Mouse (Mus musculus): ENCODE results near the gene Tshz2. TPM values are rescaled to one million over a fixed set of nuclear protein-coding genes. Genes with fewer than 3 reads are reported as not detected.

Gene Tshz2
- polyA plus RNA-seq, 1 experiment from 2014 or later, result 2.5 TPM

DNA sequence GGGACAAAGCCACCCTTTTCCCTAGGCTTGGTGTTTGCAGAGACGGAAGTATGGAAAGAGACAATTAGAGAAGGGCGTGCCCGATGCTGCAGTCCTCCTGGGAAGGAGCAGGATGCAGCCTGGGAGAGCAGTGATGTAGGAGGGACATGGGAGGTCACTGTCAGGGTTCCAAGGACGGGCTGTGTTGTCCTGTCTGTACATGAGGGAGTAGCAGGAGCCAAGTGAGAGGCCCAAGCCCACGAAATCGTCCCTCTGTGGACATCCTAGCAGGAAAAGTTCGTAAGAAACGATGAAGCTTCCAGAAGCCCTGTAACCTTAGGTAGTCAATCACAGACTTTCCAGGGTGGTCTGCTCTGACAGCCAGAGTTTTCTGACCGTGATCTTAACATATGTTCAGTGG, 408.3 kb downstream of the Tshz2 start:
- no peak overlapping the region for H3K4me2 ChIP-seq (ENCODE audit: low read depth, low read length, severe bottlenecking)
- no peaks in the 10 kb centered on the region; the same call in 1 of the 2 replicates for H3K9me3 ChIP-seq (ENCODE audit: control insufficient read depth, low read length)
- no peak overlapping the region for H3K27ac ChIP-seq (ENCODE audit: low read depth, low read length)
- H3K4me1 ChIP-seq (replicated peaks; ENCODE audit: control insufficient read depth, insufficient read depth, low read length), result peaks cover 4% of the 10 kb centered on the region; the same call in 1 of the 2 replicates
- peaks cover 5% of the 10 kb centered on the region for H3K27me3 ChIP-seq (ENCODE audit: control insufficient read depth, insufficient read depth, low read length)
- ATAC-seq (replicated peaks; ENCODE audit: low FRiP score), result no peak
- no peak for DNase-seq (ENCODE audit: low spot score)
- no peak overlapping the region for H3K9ac ChIP-seq (ENCODE audit: low read length)
- no peaks in the 10 kb centered on the region for H3K36me3 ChIP-seq (ENCODE audit: control insufficient read depth, insufficient read depth, low read length)
- no peak overlapping the region for H3K4me3 ChIP-seq (ENCODE audit: low read depth, low read length)
- WGBS, result 71% methylated on average over 9 of the region's 9 CpGs

DNA sequence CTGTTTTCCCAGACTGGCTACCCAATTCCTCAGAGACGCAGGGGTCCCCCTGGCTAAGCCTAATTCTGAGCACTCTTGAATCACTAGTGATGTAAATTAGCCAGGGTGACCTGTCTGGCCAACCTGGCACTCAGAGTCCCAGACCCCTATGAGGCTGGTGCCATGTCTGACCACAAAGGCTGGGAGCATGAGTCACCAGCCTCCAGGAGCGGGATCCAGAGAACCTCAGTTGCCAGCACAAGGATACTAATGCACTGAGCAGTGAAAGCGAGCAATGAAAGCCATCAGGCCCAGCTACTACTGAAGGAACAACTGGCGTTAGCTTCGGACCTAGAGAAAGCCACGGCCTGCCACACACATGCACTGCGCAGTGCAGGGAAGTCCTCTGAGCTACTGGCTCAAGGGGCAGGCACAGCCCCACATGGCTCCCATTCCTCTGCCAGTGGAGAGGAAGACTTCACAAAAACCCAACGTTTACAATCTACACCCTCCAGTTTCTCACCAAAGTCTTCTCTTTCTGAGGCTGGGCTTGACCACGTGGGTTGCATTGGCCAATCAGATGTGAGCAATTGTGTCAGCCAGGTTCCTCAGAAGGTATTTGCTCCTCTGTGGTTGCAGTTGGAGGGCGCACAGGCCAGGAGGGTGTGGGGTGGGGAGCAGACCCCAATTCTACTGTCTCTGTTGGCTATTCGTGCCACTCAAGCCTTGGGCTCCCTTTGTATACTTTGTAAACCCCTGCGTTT, 409.8 kb downstream of the Tshz2 start:
- no peak for DNase-seq (ENCODE audit: low spot score)
- Histone ChIP-seq H3K9me3 (ENCODE audit: control insufficient read depth, low read length) (no peaks in the 10 kb centered on the region; the same call in 1 of the 2 replicates), H3K4me3 (ENCODE audit: low read depth, low read length) (no peak overlapping the region), H3K4me1 (replicated peaks; ENCODE audit: control insufficient read depth, insufficient read depth, low read length) (no peaks in the 10 kb centered on the region), H3K27me3 (ENCODE audit: control insufficient read depth, insufficient read depth, low read length) (peaks cover 5% of the 10 kb centered on the region), H3K27ac (ENCODE audit: low read depth, low read length) (no peak overlapping the region), H3K9ac (ENCODE audit: low read length) (no peak overlapping the region), H3K36me3 (ENCODE audit: control insufficient read depth, insufficient read depth, low read length) (no peaks in the 10 kb centered on the region), H3K4me2 (ENCODE audit: low read depth, low read length, severe bottlenecking) (no peak overlapping the region)
- ATAC-seq (replicated peaks; ENCODE audit: low FRiP score), result no peak
- 79% methylated on average over 12 of the region's 12 CpGs for WGBS

DNA sequence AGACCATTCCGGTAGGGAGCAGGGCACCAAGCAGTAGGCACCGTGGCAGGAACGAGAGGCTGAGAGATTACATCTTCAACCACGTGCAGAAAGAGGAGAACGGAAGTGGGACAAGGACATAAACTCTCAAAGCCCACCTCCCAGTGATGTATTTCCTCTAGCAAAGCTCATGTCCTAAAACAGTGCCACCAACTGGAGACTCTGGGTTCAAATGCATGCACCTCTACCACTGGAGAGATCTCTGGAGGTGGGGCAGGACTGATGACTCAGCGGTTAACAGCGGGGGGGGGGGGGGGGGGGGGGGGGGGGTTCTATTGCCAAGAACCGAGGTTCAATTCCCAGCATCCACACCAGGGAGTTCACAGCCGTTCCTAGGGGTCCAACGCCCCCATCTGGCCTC, 410.5 kb downstream of the Tshz2 start:
- Histone ChIP-seq H3K27ac (ENCODE audit: low read depth, low read length) (no peak overlapping the region), H3K4me1 (replicated peaks; ENCODE audit: control insufficient read depth, insufficient read depth, low read length) (no peaks in the 10 kb centered on the region), H3K4me2 (ENCODE audit: low read depth, low read length, severe bottlenecking) (no peak overlapping the region), H3K4me3 (ENCODE audit: low read depth, low read length) (no peak overlapping the region), H3K9me3 (ENCODE audit: control insufficient read depth, low read length) (no peaks in the 10 kb centered on the region; the same call in 1 of the 2 replicates), H3K27me3 (ENCODE audit: control insufficient read depth, insufficient read depth, low read length) (peaks cover 5% of the 10 kb centered on the region), H3K9ac (ENCODE audit: low read length) (no peak overlapping the region), H3K36me3 (ENCODE audit: control insufficient read depth, insufficient read depth, low read length) (no peaks in the 10 kb centered on the region)
- WGBS, result 89% methylated on average over 8 of the region's 10 CpGs
- no peak for DNase-seq (ENCODE audit: low spot score)
- no peak for ATAC-seq (replicated peaks; ENCODE audit: low FRiP score)

DNA sequence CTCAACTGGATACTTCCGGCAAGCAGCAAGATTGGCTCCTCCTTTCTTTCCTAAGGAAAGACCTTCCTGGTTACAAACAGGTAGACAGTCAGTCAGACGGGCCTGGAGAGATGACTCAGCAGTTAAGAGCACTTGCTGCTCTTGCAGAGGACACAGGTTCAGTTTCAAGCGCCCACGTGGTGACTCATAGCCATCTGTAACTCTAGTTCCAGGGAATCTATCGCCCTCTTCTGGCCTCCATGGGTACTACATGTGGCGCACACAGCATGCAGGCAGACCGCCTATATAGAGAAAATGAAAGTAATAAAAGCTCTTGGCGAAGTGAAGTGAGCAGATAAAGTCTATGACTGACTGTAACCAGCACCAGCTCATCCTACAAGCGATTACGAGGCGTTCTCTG, 413.1 kb downstream of the Tshz2 start:
- ATAC-seq (replicated peaks; ENCODE audit: low FRiP score), result no peak
- no peaks in the 10 kb centered on the region for H3K4me1 ChIP-seq (replicated peaks; ENCODE audit: control insufficient read depth, insufficient read depth, low read length)
- 80% methylated on average over 11 of the region's 11 CpGs for WGBS

DNA sequence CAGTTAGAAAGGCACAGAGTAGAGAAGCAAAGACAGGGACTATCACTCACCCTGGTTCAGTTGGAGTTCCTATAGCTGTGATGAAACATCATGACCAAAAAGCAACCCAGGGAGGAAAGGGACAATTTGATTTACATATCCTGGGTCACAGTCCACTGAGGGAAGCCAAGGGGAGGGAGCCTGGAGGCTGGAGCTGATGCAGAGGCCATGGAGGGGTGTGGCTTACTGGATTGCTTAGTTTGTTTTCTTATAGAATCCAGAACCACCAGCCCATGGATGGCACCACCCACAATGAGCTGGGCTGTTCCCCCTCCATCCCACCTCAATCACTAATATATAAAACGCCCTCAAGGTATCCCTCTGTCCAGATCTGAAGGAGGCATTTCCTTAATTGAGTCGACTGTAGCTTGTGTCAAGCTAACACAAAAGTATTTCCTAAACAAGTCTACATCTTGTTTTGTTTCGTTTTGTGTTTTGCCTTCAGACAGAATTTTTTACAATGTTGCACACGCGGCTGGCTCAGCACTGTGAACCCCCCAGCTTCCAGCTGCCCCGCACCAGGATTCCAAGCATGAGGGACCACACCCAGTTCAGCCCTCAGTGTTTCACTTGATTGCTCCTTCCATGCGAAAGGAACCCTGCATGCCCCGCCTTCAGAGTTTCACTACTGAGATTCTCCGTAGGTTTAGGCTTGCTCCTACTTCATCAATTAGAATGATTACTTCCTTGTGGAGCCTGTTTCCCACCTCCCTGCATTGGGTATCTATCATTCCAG, 413.7 kb downstream of the Tshz2 start:
- 91% methylated on average over 9 of the region's 9 CpGs for WGBS
- Histone ChIP-seq H3K4me2 (ENCODE audit: low read depth, low read length, severe bottlenecking) (no peak overlapping the region), H3K9ac (ENCODE audit: low read length) (no peak overlapping the region), H3K9me3 (ENCODE audit: control insufficient read depth, low read length) (no peaks in the 10 kb centered on the region; the same call in 1 of the 2 replicates), H3K27ac (ENCODE audit: low read depth, low read length) (no peak overlapping the region), H3K4me1 (replicated peaks; ENCODE audit: control insufficient read depth, insufficient read depth, low read length) (no peaks in the 10 kb centered on the region), H3K36me3 (ENCODE audit: control insufficient read depth, insufficient read depth, low read length) (no peaks in the 10 kb centered on the region), H3K27me3 (ENCODE audit: control insufficient read depth, insufficient read depth, low read length) (no peaks in the 10 kb centered on the region), H3K4me3 (ENCODE audit: low read depth, low read length) (no peak overlapping the region)
- DNase-seq (ENCODE audit: low spot score) (no peak), ATAC-seq (replicated peaks; ENCODE audit: low FRiP score) (no peak)

More for the DNA sequence above, 413.1 kb downstream of the Tshz2 start:
- Histone ChIP-seq H3K27ac (ENCODE audit: low read depth, low read length) (no peak overlapping the region), H3K36me3 (ENCODE audit: control insufficient read depth, insufficient read depth, low read length) (no peaks in the 10 kb centered on the region), H3K9me3 (ENCODE audit: control insufficient read depth, low read length) (no peaks in the 10 kb centered on the region; the same call in 1 of the 2 replicates), H3K4me3 (ENCODE audit: low read depth, low read length) (no peak overlapping the region), H3K9ac (ENCODE audit: low read length) (no peak overlapping the region), H3K4me2 (ENCODE audit: low read depth, low read length, severe bottlenecking) (no peak overlapping the region), H3K27me3 (ENCODE audit: control insufficient read depth, insufficient read depth, low read length) (peaks cover under 1% of the 10 kb centered on the region; the same call in 1 of the 2 replicates)
- DNase-seq (ENCODE audit: low spot score), result no peak

DNA sequence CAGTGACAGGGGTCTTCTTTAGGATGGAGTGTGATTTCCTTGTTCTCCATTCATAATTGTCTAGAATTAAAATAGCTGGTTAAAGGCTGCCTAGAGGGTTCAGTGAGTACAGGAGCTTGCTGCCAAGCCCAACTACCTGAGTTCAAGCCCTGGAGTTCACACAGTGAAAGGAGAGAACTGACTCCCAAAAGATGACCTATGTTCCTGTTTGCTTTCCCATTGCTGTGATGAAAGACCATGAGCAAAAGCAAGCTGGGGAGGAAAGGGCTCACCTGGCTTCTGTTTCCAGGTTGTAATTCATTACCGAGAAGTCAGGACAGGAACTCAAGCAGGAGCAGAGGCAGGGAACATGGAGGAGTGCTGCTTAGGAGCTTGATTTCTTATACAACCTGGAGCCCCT, 416.0 kb downstream of the Tshz2 start:
- no peaks in the 10 kb centered on the region for H3K27me3 ChIP-seq (ENCODE audit: control insufficient read depth, insufficient read depth, low read length)
- H3K27ac ChIP-seq (ENCODE audit: low read depth, low read length), result no peak overlapping the region
- DNase-seq (ENCODE audit: low spot score) (no peak), ATAC-seq (replicated peaks; ENCODE audit: low FRiP score) (no peak)
- H3K9me3 ChIP-seq (ENCODE audit: control insufficient read depth, low read length), result no peaks in the 10 kb centered on the region; the same call in 1 of the 2 replicates
- H3K4me3 ChIP-seq (ENCODE audit: low read depth, low read length), result no peak overlapping the region
- WGBS, result 100% methylated on average over 1 of the region's 1 CpGs
- H3K4me2 ChIP-seq (ENCODE audit: low read depth, low read length, severe bottlenecking), result no peak overlapping the region
- H3K9ac ChIP-seq (ENCODE audit: low read length), result no peak overlapping the region
- H3K4me1 ChIP-seq (replicated peaks; ENCODE audit: control insufficient read depth, insufficient read depth, low read length), result no peaks in the 10 kb centered on the region
- H3K36me3 ChIP-seq (ENCODE audit: control insufficient read depth, insufficient read depth, low read length), result no peaks in the 10 kb centered on the region

DNA sequence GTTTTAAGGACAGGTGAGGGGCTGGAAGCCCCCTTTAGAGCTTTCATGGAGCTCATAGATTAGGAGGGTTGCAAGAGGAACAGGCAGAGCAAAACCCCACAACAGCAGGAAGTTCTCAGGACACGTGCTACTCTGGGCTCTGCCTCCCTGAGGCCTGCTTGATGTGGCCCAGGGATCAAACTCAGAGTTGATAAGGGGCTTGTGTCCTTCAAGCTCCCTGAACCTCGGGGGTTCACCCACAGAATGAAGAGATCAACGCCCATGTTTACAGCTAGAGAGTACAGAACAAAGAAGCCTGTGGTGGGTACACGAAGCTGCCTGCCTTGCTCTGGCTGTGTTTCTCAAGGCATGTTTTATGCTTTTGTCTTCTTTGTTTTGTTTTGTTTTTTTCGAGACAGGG, 417.8 kb downstream of the Tshz2 start:
- H3K9ac ChIP-seq (ENCODE audit: low read length), result no peak overlapping the region
- no peaks in the 10 kb centered on the region; the same call in 1 of the 2 replicates for H3K9me3 ChIP-seq (ENCODE audit: control insufficient read depth, low read length)
- H3K36me3 ChIP-seq (ENCODE audit: control insufficient read depth, insufficient read depth, low read length), result no peaks in the 10 kb centered on the region
- H3K27ac ChIP-seq (ENCODE audit: low read depth, low read length), result no peak overlapping the region
- no peaks in the 10 kb centered on the region for H3K4me1 ChIP-seq (replicated peaks; ENCODE audit: control insufficient read depth, insufficient read depth, low read length)
- no peak for DNase-seq (ENCODE audit: low spot score)
- H3K27me3 ChIP-seq (ENCODE audit: control insufficient read depth, insufficient read depth, low read length), result no peaks in the 10 kb centered on the region
- WGBS, result 46% methylated on average over 5 of the region's 5 CpGs
- H3K4me2 ChIP-seq (ENCODE audit: low read depth, low read length, severe bottlenecking), result no peak overlapping the region
- ATAC-seq (replicated peaks; ENCODE audit: low FRiP score), result no peak
- no peak overlapping the region for H3K4me3 ChIP-seq (ENCODE audit: low read depth, low read length)

DNA sequence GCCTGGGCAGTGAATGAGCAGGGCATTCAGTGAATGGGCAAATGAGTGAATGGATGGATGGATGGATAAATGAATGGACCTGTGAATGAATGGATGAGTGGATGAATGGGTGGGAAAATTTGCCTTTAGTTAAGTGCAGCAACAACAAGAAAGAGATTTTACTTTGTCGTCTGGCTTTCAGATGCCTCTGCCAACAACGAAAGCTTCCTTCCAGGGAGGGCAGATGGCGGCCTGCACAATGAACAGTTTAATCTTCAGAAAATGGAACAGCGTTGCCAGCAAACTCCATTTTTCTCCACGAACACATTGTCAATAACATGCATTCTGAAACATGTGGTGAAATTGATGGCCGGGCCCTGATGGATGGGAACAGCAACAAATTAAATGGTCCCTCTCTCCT, 418.6 kb downstream of the Tshz2 start:
- Histone ChIP-seq H3K4me3 (ENCODE audit: low read depth, low read length) (no peak overlapping the region), H3K27me3 (ENCODE audit: control insufficient read depth, insufficient read depth, low read length) (no peaks in the 10 kb centered on the region), H3K27ac (ENCODE audit: low read depth, low read length) (no peak overlapping the region), H3K36me3 (ENCODE audit: control insufficient read depth, insufficient read depth, low read length) (no peaks in the 10 kb centered on the region), H3K9me3 (ENCODE audit: control insufficient read depth, low read length) (no peaks in the 10 kb centered on the region), H3K4me1 (replicated peaks; ENCODE audit: control insufficient read depth, insufficient read depth, low read length) (no peaks in the 10 kb centered on the region), H3K4me2 (ENCODE audit: low read depth, low read length, severe bottlenecking) (no peak overlapping the region), H3K9ac (ENCODE audit: low read length) (no peak overlapping the region)
- DNase-seq (ENCODE audit: low spot score) (no peak), ATAC-seq (replicated peaks; ENCODE audit: low FRiP score) (no peak)
- WGBS, result 52% methylated on average over 6 of the region's 6 CpGs
